Mouse (Mus musculus): ENCODE measurements around the gene Bcdin3d. TPM values are rescaled to one million over a fixed set of nuclear protein-coding genes. Genes with fewer than 3 reads are reported as not detected.

The Bcdin3d gene
- 21.5 and 25.0 TPM in 2 replicates for polyA plus RNA-seq (2016; fragmentation: Nextera tagmentation; extraction: Ambion mirVana)

DNA sequence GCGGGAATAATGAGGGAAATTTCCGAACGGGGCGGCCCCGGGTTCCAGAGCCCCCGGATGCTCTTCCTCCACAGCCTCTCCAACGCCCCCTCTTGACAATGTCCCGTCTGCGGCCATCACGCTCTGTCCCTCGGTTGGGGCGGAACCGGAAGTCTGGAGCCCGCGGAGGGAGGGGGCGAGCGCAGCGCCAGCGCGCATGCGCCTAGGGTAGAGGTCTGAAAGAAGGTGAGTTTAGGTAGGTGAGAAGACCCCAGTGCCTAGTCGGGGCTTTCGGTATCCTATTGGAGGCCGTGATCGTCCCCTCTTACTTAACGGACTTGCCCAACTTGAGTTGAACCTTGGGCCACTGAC lies at the start of gene Bcdin3d:
Gene Bcdin3d (minus strand): TSS at position 155 of the 351 bp plus-strand sequence.
- Histone ChIP-seq H3K4me1 (peaks cover 9% of the 10 kb centered on the region), H3K27me3 (peaks cover 7% of the 10 kb centered on the region; the same call in 1 of the 2 replicates), H3K9me3 (no peaks in the 10 kb centered on the region), H3K27ac (peak within 1 kb of the TSS; percentile 82), H3K4me3 (replicated peaks) (peak within 1 kb of the TSS; percentile 64), H3K36me3 (replicated peaks) (peaks cover 13% of the 10 kb centered on the region), H3K9ac (peak within 1 kb of the TSS; percentile 71), H3K4me2 (peak within 1 kb of the TSS; percentile 65)
- WGBS, result 1% methylated on average over 26 of the region's 26 CpGs
- ATAC-seq (ENCODE audit: low FRiP score), result peak; percentile 90

DNA sequence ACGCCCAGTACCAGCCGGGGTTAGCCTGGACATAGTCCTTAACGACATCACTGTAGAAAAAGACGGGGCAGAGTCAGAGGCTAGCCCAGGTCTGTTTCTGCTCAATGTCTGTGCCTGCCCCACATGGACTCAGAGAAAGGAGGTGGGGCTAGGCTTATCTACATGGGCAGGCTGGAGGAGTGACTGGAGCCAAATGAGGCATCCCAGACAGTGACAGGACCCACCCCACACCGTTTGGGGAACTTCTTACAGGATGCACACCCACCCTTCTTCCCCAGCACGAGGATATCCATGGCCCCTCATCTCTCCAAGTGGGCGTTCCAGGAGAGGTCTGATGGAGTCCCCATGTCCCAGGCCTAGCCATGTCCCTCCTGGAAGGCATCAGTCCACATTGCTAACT lies 45.8 kb upstream of the Bcdin3d start:
- H3K27me3 ChIP-seq, result 0 out of 2 replicates have a peak, but pooled peaks cover 6% of the 10 kb centered on the region
- no peaks in the 10 kb centered on the region for H3K36me3 ChIP-seq (replicated peaks)
- H3K4me3 ChIP-seq (replicated peaks), result no peak overlapping the region
- 82% methylated on average over 7 of the region's 7 CpGs for WGBS
- H3K9ac ChIP-seq, result no peak overlapping the region
- H3K4me1 ChIP-seq, result no peaks in the 10 kb centered on the region
- no peak for ATAC-seq (ENCODE audit: low FRiP score)
- H3K4me2 ChIP-seq, result no peak overlapping the region
- H3K27ac ChIP-seq, result no peak overlapping the region
- H3K9me3 ChIP-seq, result no peaks in the 10 kb centered on the region

DNA sequence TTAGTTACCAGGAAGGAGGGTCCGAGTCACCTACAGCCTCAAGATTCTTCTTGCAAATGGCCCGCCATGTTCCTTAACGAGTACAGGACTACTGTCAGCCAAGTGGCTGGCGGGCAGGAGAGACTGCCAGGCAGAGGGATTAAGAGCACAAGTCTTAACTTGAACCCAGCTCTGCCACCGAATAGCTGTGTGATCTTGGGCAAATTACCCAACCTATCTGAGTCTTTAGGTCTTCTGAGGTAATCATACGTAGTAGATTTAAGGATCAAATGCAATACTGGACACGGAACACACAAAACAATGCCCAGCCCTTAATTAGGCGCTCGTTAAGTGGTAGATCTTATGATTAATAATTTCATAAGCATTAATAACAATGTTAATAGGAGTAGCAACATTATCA lies 45.1 kb upstream of the Bcdin3d start:
- no peak for ATAC-seq (ENCODE audit: low FRiP score)
- no peak overlapping the region for H3K27ac ChIP-seq
- WGBS, result 87% methylated on average over 9 of the region's 9 CpGs
- H3K9me3 ChIP-seq, result no peaks in the 10 kb centered on the region
- H3K9ac ChIP-seq, result no peak overlapping the region
- H3K4me3 ChIP-seq (replicated peaks), result no peak overlapping the region
- H3K36me3 ChIP-seq (replicated peaks), result no peaks in the 10 kb centered on the region
- no peaks in the 10 kb centered on the region for H3K4me1 ChIP-seq
- no peak overlapping the region for H3K4me2 ChIP-seq
- 0 out of 2 replicates have a peak, but pooled peaks cover 6% of the 10 kb centered on the region for H3K27me3 ChIP-seq

DNA sequence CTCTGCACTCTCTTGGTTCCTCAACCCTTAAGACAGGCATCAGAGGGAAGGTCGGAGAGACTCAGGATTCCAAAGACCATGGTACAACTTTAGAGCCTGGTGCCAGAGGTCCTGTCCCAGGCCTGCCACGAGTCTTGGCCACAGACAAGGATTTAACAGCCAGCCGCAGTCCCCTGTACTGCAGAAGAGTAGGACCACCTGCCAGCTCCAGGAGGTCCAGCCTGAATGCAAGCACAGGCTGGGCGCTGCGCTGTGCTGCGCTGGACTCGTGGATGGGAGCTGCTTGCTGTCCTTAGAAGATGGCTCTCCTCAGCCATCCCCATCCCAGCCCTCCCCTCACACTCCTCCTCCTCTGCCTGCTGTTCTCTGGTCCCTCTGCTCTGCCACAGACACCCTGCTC lies 43.2 kb upstream of the Bcdin3d start:
- H3K9me3 ChIP-seq, result no peaks in the 10 kb centered on the region
- H3K9ac ChIP-seq, result no peak overlapping the region
- H3K27me3 ChIP-seq, result 0 out of 2 replicates have a peak, but pooled peaks cover 1% of the 10 kb centered on the region
- H3K4me2 ChIP-seq, result no peak overlapping the region
- no peak overlapping the region for H3K4me3 ChIP-seq (replicated peaks)
- no peaks in the 10 kb centered on the region for H3K4me1 ChIP-seq
- H3K27ac ChIP-seq, result no peak overlapping the region
- ATAC-seq (ENCODE audit: low FRiP score), result no peak
- no peaks in the 10 kb centered on the region for H3K36me3 ChIP-seq (replicated peaks)
- 62% methylated on average over 7 of the region's 7 CpGs for WGBS

DNA sequence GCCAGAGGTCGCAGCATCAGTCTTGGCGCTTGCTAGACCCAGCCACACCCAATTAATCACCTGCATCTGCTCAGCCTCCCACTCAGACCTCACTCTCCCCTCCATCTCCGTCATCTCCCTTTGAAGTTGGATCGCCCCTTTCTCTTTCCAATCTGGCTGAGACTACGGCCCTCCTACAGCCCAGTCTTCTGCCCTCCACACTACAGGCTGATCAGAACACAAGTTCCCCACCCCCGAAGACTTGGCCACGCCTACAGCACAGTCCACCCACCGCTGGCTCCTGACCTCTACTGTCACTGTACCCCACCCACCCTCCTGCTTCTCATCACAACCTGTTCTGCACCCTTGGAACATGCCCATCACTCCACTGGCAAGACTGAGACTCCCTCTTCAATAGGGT lies 42.2 kb upstream of the Bcdin3d start:
- no peak overlapping the region for H3K9ac ChIP-seq
- no peak overlapping the region for H3K27ac ChIP-seq
- no peaks in the 10 kb centered on the region for H3K4me1 ChIP-seq
- no peak overlapping the region for H3K4me2 ChIP-seq
- ATAC-seq (ENCODE audit: low FRiP score), result no peak
- no peak overlapping the region for H3K4me3 ChIP-seq (replicated peaks)
- H3K9me3 ChIP-seq, result no peaks in the 10 kb centered on the region
- WGBS, result 72% methylated on average over 8 of the region's 8 CpGs
- H3K27me3 ChIP-seq, result no peaks in the 10 kb centered on the region
- H3K36me3 ChIP-seq (replicated peaks), result no peaks in the 10 kb centered on the region

DNA sequence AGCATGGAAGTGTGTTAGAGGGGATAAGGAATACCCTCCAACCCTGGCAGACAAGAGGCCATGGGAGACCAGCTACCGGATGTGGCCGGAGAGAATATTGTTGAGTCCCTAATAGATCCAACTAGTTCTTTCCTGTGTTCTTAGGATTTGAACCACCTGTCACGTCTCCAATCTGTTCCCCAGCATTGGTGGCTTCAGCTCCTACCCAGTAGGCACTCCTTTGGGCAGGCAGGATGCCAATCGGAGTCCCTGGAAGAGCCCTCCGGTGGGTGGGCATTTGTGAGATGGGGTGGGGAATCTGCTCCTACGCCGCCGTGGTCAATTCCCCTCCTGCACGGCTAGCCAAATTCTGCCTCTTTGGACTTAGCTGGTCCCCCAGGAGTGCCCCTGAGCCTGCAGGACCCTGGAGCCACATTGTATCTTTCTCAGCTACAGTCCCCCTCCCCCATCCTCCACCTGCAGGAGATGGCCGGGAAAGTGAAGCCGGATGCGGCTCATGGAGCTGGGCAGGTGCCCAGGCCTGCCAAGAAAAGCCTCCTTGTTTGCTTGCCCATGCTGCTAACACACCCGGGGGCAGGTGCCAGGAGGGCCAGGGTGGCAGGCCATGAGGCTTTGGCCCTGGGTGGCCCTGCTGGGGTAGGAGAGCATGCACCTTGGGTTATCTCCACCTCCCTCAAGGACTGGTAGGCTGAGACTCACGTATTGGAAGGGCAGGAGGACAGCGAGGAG lies 37.4 kb upstream of the Bcdin3d start:
- 82% methylated on average over 15 of the region's 15 CpGs for WGBS
- ATAC-seq (ENCODE audit: low FRiP score), result no peak
- no peak overlapping the region for H3K9ac ChIP-seq

DNA sequence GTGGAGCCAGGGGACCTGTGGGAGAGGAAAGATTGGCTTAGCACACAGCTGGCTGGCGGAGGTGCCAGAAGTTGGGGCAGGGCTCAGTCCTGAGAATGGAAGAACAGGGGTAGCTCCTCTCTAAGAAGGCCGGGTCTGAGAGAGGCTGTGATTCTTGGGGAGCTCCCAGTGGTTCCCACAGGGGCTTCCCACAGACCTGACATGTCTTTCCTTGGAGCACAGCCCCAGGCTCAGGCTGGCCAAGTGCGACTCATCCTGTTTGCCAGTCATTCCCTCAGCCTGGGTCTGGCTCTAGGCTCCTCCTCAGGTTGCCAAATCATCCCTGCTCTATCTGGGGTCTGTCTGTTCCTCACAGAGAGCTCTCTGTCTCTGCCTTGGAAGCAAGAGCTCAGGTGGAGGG lies 36.1 kb upstream of the Bcdin3d start:
- no peak overlapping the region for H3K27ac ChIP-seq
- 92% methylated on average over 3 of the region's 3 CpGs for WGBS
- no peak for ATAC-seq (ENCODE audit: low FRiP score)

More for the DNA sequence above, 37.4 kb upstream of the Bcdin3d start:
- Histone ChIP-seq H3K4me2 (no peak overlapping the region), H3K27ac (no peak overlapping the region), H3K9me3 (no peaks in the 10 kb centered on the region), H3K36me3 (replicated peaks) (no peaks in the 10 kb centered on the region), H3K27me3 (no peaks in the 10 kb centered on the region), H3K4me3 (replicated peaks) (no peak overlapping the region), H3K4me1 (no peaks in the 10 kb centered on the region)

DNA sequence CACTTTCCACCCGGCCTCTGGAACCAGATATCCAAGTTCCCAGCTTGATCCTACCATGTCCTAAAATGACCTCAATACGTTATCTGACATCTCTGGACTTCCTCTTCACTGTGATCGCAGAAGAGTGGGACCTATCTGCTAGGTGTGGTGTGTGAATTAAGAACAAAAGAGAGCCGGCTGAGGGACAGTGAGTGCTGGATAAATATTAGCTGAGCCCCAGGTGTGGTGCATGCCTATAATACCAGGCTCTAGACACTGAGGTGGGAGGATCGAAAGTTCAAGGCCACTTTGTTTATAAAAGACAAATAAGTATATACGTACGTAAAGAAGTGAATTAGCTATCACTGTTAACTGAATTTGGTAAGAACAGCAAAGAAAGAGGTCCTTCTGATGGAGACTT lies 35.3 kb upstream of the Bcdin3d start:
- no peak overlapping the region for H3K27ac ChIP-seq
- H3K36me3 ChIP-seq (replicated peaks), result no peaks in the 10 kb centered on the region
- 87% methylated on average over 7 of the region's 7 CpGs for WGBS
- no peak overlapping the region for H3K4me3 ChIP-seq (replicated peaks)
- 0 out of 2 replicates have a peak, but pooled peaks cover 6% of the 10 kb centered on the region for H3K4me1 ChIP-seq
- H3K4me2 ChIP-seq, result no peak overlapping the region
- no peak for ATAC-seq (ENCODE audit: low FRiP score)
- no peak overlapping the region for H3K9ac ChIP-seq
- H3K27me3 ChIP-seq, result no peaks in the 10 kb centered on the region
- no peaks in the 10 kb centered on the region for H3K9me3 ChIP-seq

More for the DNA sequence above, 36.1 kb upstream of the Bcdin3d start:
- Histone ChIP-seq H3K9me3 (no peaks in the 10 kb centered on the region), H3K36me3 (replicated peaks) (no peaks in the 10 kb centered on the region), H3K4me1 (no peaks in the 10 kb centered on the region), H3K9ac (no peak overlapping the region), H3K4me2 (no peak overlapping the region), H3K4me3 (replicated peaks) (no peak overlapping the region), H3K27me3 (no peaks in the 10 kb centered on the region)

DNA sequence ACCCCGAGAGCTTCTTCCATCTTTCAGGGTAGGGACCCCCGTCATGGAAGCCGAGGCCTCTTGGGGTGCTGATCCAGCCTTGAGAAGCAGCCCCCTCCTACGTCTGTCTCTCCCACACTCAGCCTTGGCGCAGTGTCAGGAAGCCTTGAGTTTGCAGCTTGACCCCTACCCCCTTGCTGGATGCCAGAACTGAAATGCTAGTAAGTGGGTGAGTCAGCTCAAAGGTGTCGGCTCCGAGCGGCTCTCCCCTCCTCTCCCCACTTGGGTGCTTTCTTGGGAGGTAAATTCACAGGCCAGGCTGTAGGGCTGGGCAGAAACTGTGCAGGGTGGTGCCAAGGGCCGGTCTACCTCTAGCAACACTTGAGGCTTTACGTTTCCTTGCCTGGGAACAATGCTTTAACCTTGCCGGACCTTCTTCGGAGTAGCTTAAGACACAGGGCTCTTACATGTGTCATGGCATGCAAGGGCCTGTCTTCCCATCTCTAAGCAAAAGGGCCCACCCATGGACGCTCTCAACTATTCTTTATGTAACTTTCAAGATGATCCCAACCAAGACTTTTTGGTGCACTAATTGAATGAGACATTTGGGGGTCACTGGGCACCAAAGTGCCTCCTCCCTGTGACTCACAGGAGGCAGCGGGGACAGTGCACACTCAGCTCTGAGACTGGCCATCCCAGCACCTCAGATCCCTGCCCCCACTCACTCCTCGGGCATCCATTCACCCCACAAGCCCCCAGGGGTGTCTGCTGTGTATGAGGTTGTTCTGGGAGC lies 31.0 kb upstream of the Bcdin3d start:
- ATAC-seq (ENCODE audit: low FRiP score), result no peak
- Histone ChIP-seq H3K4me1 (peaks cover 23% of the 10 kb centered on the region), H3K27ac (no peak overlapping the region), H3K36me3 (replicated peaks) (no peaks in the 10 kb centered on the region), H3K9ac (no peak overlapping the region), H3K4me3 (replicated peaks) (no peak overlapping the region), H3K9me3 (no peaks in the 10 kb centered on the region), H3K4me2 (no peak overlapping the region), H3K27me3 (no peaks in the 10 kb centered on the region)
- WGBS, result 81% methylated on average over 15 of the region's 15 CpGs

DNA sequence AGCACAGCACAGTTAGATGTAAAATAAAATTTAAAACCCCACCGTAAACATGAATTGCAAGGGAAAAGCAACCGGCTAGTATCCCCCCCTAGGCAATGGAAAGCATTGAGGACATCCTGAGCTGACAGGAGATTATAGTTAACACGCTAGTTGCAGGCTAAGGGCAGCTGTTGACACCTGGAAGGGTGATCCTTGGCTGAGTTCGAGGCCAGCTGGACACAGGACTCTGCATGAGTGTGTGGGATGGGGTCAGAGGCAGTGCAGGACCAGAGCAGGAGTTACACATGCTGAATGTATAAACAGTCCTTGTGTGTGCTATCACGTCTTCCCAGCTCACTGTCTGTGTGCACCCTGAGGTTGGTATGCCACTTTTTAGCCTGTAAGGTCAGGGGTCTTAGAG lies 28.7 kb upstream of the Bcdin3d start:
- H3K27ac ChIP-seq, result no peak overlapping the region
- 81% methylated on average over 5 of the region's 5 CpGs for WGBS
- no peak for ATAC-seq (ENCODE audit: low FRiP score)

DNA sequence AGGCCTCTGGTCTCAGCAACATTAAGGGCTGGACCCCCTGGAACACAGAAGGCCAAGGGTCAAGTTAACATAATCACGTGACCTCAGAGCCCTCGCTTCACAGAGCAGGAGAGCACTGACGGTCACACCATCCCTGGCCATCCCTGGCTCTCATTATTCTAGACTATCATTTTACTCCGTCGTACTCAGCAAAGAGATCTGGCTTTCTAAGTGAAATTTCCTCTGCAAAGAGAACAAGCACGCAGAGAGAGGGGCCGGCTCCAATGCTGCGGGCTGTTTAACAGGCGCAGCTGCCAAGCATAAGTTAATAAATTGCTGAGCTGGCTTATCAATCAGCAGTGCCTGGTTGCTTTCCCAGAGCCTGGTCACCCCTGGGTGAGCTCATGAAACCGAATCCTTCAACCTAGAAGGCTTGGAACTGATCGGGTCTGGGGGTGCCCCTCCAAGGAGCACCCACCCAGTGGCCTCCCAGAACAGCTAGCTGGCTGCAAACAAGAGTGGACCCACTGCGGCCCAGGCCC lies 27.8 kb upstream of the Bcdin3d start:
- 68% methylated on average over 12 of the region's 12 CpGs for WGBS
- 0 out of 2 replicates have a peak, but pooled peaks cover 5% of the 10 kb centered on the region for H3K27me3 ChIP-seq
- H3K9ac ChIP-seq, result no peak overlapping the region
- H3K9me3 ChIP-seq, result no peaks in the 10 kb centered on the region
- no peak overlapping the region for H3K4me2 ChIP-seq
- H3K4me1 ChIP-seq, result peaks cover 28% of the 10 kb centered on the region
- H3K4me3 ChIP-seq (replicated peaks), result no peak overlapping the region
- peak; percentile 39 for ATAC-seq (ENCODE audit: low FRiP score)
- no peaks in the 10 kb centered on the region for H3K36me3 ChIP-seq (replicated peaks)
- H3K27ac ChIP-seq, result peak overlapping the region; percentile 63

More for the DNA sequence above, 28.7 kb upstream of the Bcdin3d start:
- no peak overlapping the region for H3K4me2 ChIP-seq
- no peaks in the 10 kb centered on the region for H3K27me3 ChIP-seq
- no peaks in the 10 kb centered on the region for H3K9me3 ChIP-seq
- H3K4me3 ChIP-seq (replicated peaks), result no peak overlapping the region
- no peaks in the 10 kb centered on the region for H3K36me3 ChIP-seq (replicated peaks)
- H3K9ac ChIP-seq, result no peak overlapping the region
- peaks cover 23% of the 10 kb centered on the region for H3K4me1 ChIP-seq
